Mouse (Mus musculus): ENCODE measurements at regions not wholly inside any gene's neighbourhood (a gene's known extent, or its start where the extent isn't known, plus 50 kb on each side); places are given as distances from the start of the nearest gene placed in this dataset.

GRCm38 (mm10) chr9:46411686-46412085, 91.9 kb upstream of the 4931429L15Rik start:
- no peak overlapping the region for H3K4me3 ChIP-seq (ENCODE audit: low read depth, low read length)
- no peaks in the 10 kb centered on the region for H3K36me3 ChIP-seq (ENCODE audit: control insufficient read depth, insufficient read depth, low read length)
- no peaks in the 10 kb centered on the region for H3K4me1 ChIP-seq (ENCODE audit: control insufficient read depth, insufficient read depth, low read length)
- H3K9ac ChIP-seq (ENCODE audit: low read depth, low read length) = no peak overlapping the region
- H3K27me3 ChIP-seq (replicated peaks; ENCODE audit: control insufficient read depth, insufficient read depth, low read length) = no peaks in the 10 kb centered on the region
- H3K27ac ChIP-seq (replicated peaks; ENCODE audit: low read depth, low read length) = no peak overlapping the region
- H3K9me3 ChIP-seq (ENCODE audit: control insufficient read depth, low read length) = peaks cover 9% of the 10 kb centered on the region; the same call in 1 of the 2 replicates
- 64% methylated on average over 10 of the region's 10 CpGs for WGBS
- ATAC-seq (ENCODE audit: low read depth) (no peak), DNase-seq (ENCODE audit: low spot score) (no peak)
- no peak overlapping the region for H3K4me2 ChIP-seq (ENCODE audit: low read depth, low read length)

DNA sequence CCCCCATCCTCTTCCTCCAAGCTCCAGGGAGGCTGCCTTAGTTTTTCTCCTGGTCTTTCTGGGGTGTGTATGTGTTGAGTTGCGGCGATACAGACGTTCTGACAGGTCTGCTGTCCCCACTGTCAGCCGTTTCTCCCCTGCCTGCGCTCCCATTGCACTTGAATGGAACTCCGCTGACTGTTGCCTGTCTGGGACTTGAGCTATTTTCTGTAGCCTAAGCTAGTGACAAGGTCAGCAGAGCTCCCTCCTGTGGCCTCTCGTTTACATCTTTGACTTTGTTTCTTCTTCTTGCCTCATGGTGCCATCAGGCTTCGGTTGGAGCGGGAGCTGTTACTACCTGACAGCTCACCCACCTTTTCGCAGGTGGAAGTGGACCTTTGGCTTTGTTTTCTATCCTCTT, 89.0 kb upstream of the 4931429L15Rik start:
- DNase-seq (ENCODE audit: low spot score) = no peak
- no peak overlapping the region for H3K4me3 ChIP-seq (ENCODE audit: low read depth, low read length)
- no peaks in the 10 kb centered on the region for H3K27me3 ChIP-seq (replicated peaks; ENCODE audit: control insufficient read depth, insufficient read depth, low read length)
- no peak overlapping the region for H3K27ac ChIP-seq (replicated peaks; ENCODE audit: low read depth, low read length)
- no peak overlapping the region for H3K4me2 ChIP-seq (ENCODE audit: low read depth, low read length)
- 75% methylated on average over 10 of the region's 10 CpGs for WGBS
- H3K9me3 ChIP-seq (ENCODE audit: control insufficient read depth, low read length) = peaks cover 9% of the 10 kb centered on the region; the same call in 1 of the 2 replicates
- no peak overlapping the region for H3K9ac ChIP-seq (ENCODE audit: low read depth, low read length)
- H3K4me1 ChIP-seq (ENCODE audit: control insufficient read depth, insufficient read depth, low read length) = no peaks in the 10 kb centered on the region
- H3K36me3 ChIP-seq (ENCODE audit: control insufficient read depth, insufficient read depth, low read length) = no peaks in the 10 kb centered on the region
- ATAC-seq (ENCODE audit: low read depth) = no peak

DNA sequence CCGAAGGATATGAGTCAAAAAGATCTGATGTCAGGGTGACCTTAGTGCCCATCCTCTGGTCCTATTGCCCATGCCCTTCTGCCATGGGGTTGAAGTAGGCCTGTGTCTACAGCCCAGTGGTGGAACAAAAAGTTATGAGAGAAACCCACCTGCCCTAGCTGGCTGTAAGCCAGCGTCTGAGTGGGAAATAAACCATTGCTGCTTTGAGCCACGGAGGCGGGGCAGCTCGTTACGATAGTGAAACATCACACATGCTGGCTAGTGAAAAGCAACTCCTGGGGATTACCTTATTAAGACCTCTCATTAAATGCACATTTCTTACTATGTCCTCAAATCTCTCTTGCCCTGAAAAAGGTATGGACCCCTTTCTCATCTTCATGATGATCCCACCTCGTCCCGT, 86.8 kb upstream of the 4931429L15Rik start:
- DNase-seq (ENCODE audit: low spot score) = no peak
- 84% methylated on average over 8 of the region's 8 CpGs for WGBS
- no peak overlapping the region for H3K9ac ChIP-seq (ENCODE audit: low read depth, low read length)

GRCm38 (mm10) chr9:46396591-46396990, 76.8 kb upstream of the 4931429L15Rik start:
- no peak overlapping the region for H3K9ac ChIP-seq (ENCODE audit: low read depth, low read length)

More for the DNA sequence above, 86.8 kb upstream of the 4931429L15Rik start:
- H3K27ac ChIP-seq (replicated peaks; ENCODE audit: low read depth, low read length) = no peak overlapping the region
- H3K36me3 ChIP-seq (ENCODE audit: control insufficient read depth, insufficient read depth, low read length) = no peaks in the 10 kb centered on the region
- no peaks in the 10 kb centered on the region for H3K27me3 ChIP-seq (replicated peaks; ENCODE audit: control insufficient read depth, insufficient read depth, low read length)
- no peaks in the 10 kb centered on the region for H3K9me3 ChIP-seq (ENCODE audit: control insufficient read depth, low read length)
- no peak for ATAC-seq (ENCODE audit: low read depth)
- H3K4me2 ChIP-seq (ENCODE audit: low read depth, low read length) = no peak overlapping the region
- H3K4me1 ChIP-seq (ENCODE audit: control insufficient read depth, insufficient read depth, low read length) = no peaks in the 10 kb centered on the region
- no peak overlapping the region for H3K4me3 ChIP-seq (ENCODE audit: low read depth, low read length)

GRCm38 (mm10) chr9:46395156-46395765, 75.5 kb upstream of the 4931429L15Rik start:
- Histone ChIP-seq H3K4me2 (ENCODE audit: low read depth, low read length) (0 out of 2 replicates have a peak overlapping the region, but pooled peaks have one; percentile 14), H3K27ac (replicated peaks; ENCODE audit: low read depth, low read length) (no peak overlapping the region), H3K9me3 (ENCODE audit: control insufficient read depth, low read length) (no peaks in the 10 kb centered on the region), H3K9ac (ENCODE audit: low read depth, low read length) (no peak overlapping the region), H3K36me3 (ENCODE audit: control insufficient read depth, insufficient read depth, low read length) (no peaks in the 10 kb centered on the region), H3K27me3 (replicated peaks; ENCODE audit: control insufficient read depth, insufficient read depth, low read length) (peaks cover 14% of the 10 kb centered on the region), H3K4me1 (ENCODE audit: control insufficient read depth, insufficient read depth, low read length) (0 out of 2 replicates have a peak, but pooled peaks cover 4% of the 10 kb centered on the region), H3K4me3 (ENCODE audit: low read depth, low read length) (no peak overlapping the region)
- 43% methylated on average over 14 of the region's 14 CpGs for WGBS
- DNase-seq (ENCODE audit: low spot score) (no peak), ATAC-seq (ENCODE audit: low read depth) (no peak)

More at GRCm38 (mm10) chr9:46396591-46396990, 76.8 kb upstream of the 4931429L15Rik start:
- H3K27me3 ChIP-seq (replicated peaks; ENCODE audit: control insufficient read depth, insufficient read depth, low read length) = peaks cover 14% of the 10 kb centered on the region
- no peaks in the 10 kb centered on the region for H3K9me3 ChIP-seq (ENCODE audit: control insufficient read depth, low read length)
- ATAC-seq (ENCODE audit: low read depth) (no peak), DNase-seq (ENCODE audit: low spot score) (no peak)
- no peak overlapping the region for H3K27ac ChIP-seq (replicated peaks; ENCODE audit: low read depth, low read length)
- H3K4me1 ChIP-seq (ENCODE audit: control insufficient read depth, insufficient read depth, low read length) = 0 out of 2 replicates have a peak, but pooled peaks cover 4% of the 10 kb centered on the region
- H3K4me2 ChIP-seq (ENCODE audit: low read depth, low read length) = no peak overlapping the region
- WGBS = 72% methylated on average over 7 of the region's 7 CpGs
- H3K4me3 ChIP-seq (ENCODE audit: low read depth, low read length) = no peak overlapping the region
- H3K36me3 ChIP-seq (ENCODE audit: control insufficient read depth, insufficient read depth, low read length) = no peaks in the 10 kb centered on the region

- Histone ChIP-seq H3K4me2 (ENCODE audit: low read depth, low read length) (no peak overlapping the region), H3K36me3 (ENCODE audit: control insufficient read depth, insufficient read depth, low read length) (no peaks in the 10 kb centered on the region), H3K27ac (replicated peaks; ENCODE audit: low read depth, low read length) (no peak overlapping the region), H3K27me3 (replicated peaks; ENCODE audit: control insufficient read depth, insufficient read depth, low read length) (peaks cover 14% of the 10 kb centered on the region), H3K4me3 (ENCODE audit: low read depth, low read length) (no peak overlapping the region), H3K4me1 (ENCODE audit: control insufficient read depth, insufficient read depth, low read length) (peaks cover 8% of the 10 kb centered on the region), H3K9ac (ENCODE audit: low read depth, low read length) (no peak overlapping the region), H3K9me3 (ENCODE audit: control insufficient read depth, low read length) (no peaks in the 10 kb centered on the region)
- no peak for ATAC-seq (ENCODE audit: low read depth)
- DNase-seq (ENCODE audit: low spot score) = peak; percentile 31
- 67% methylated on average over 7 of the region's 7 CpGs for WGBS
These were observed 74.5 kb upstream of the 4931429L15Rik start for GRCm38 (mm10) chr9:46394239-46394638.

GRCm38 (mm10) chr9:46392641-46393321, 73.0 kb upstream of the 4931429L15Rik start:
- Histone ChIP-seq H3K27ac (replicated peaks; ENCODE audit: low read depth, low read length) (no peak overlapping the region), H3K4me2 (ENCODE audit: low read depth, low read length) (no peak overlapping the region; the same call in 1 of the 2 replicates), H3K36me3 (ENCODE audit: control insufficient read depth, insufficient read depth, low read length) (no peaks in the 10 kb centered on the region), H3K27me3 (replicated peaks; ENCODE audit: control insufficient read depth, insufficient read depth, low read length) (peaks cover 14% of the 10 kb centered on the region), H3K9ac (ENCODE audit: low read depth, low read length) (no peak overlapping the region), H3K4me1 (ENCODE audit: control insufficient read depth, insufficient read depth, low read length) (peaks cover 14% of the 10 kb centered on the region), H3K9me3 (ENCODE audit: control insufficient read depth, low read length) (no peaks in the 10 kb centered on the region), H3K4me3 (ENCODE audit: low read depth, low read length) (no peak overlapping the region)
- whole genome bisulfite sequencing = 10% methylated on average over 10 of the region's 23 CpGs
- DNase-seq (ENCODE audit: low spot score) (peak; percentile 43), ATAC-seq (ENCODE audit: low read depth) (peak; percentile 63; the same call in 1 of the 2 replicates)

- ATAC-seq (ENCODE audit: low read depth) = 0 out of 2 replicates have a peak, but pooled peaks have one; percentile 15
- Histone ChIP-seq H3K4me3 (ENCODE audit: low read depth, low read length) (peak overlapping the region; percentile 40), H3K9ac (ENCODE audit: low read depth, low read length) (peak overlapping the region; percentile 66), H3K4me1 (ENCODE audit: control insufficient read depth, insufficient read depth, low read length) (peaks cover 14% of the 10 kb centered on the region), H3K27ac (replicated peaks; ENCODE audit: low read depth, low read length) (peak overlapping the region; percentile 13; the same call in 1 of the 2 replicates), H3K4me2 (ENCODE audit: low read depth, low read length) (peak overlapping the region; percentile 69), H3K27me3 (replicated peaks; ENCODE audit: control insufficient read depth, insufficient read depth, low read length) (peaks cover 10% of the 10 kb centered on the region; the same call in 1 of the 2 replicates), H3K36me3 (ENCODE audit: control insufficient read depth, insufficient read depth, low read length) (no peaks in the 10 kb centered on the region), H3K9me3 (ENCODE audit: control insufficient read depth, low read length) (no peaks in the 10 kb centered on the region)
- WGBS = 7% methylated on average over 9 of the region's 9 CpGs
- peak; percentile 46 for DNase-seq (ENCODE audit: low spot score)
These were observed 70.0 kb upstream of the 4931429L15Rik start for GRCm38 (mm10) chr9:46389741-46390140.

Data from embryonic facial prominence, embryonic 14.5 days (tissue).